In the genomic region with DNA sequence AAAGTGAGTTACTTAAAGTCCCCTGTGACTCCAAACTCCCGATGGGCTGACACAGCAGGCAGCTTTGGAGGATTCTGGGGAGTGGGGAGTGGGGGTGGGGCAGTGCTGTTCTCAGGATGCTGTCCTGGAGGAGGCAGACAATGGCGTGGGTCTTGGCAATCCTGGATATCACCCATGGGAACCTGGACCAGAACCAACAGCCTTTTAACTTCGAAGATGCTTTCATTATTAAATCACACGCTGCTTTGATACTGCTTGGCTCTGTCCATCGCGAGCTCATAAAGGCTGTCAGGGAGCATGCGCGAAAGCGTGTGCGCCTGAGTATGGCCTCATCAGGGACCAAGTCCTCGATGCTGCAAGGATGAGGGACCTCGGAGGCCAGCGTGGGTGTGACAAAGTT, we compare ENCODE assay signal across 14 mouse cellular contexts. TPM values are rescaled to one million over a fixed set of nuclear protein-coding genes. Genes with fewer than 3 reads are reported as not detected.
A peak's percentile ranks its signal among the peaks of the same experiment; 100 is the strongest.
DNase-seq lines count a peak whose midpoint lies in the region; ATAC-seq and TF ChIP-seq lines count a peak whose summit lies in the region.
"Had no signal": no experiment of that assay in that cellular context is flagged by ENCODE, and none has a peak within 500 bp of the region (broad histone marks: within the 10 kb centered on the region; RNA-seq: fewer than 3 reads in every experiment).

No protein-coding gene starts in this region.

- TF ChIP-seq CTCF in liver, postnatal 0 days (IDR thresholded peaks at IDR 0.05; ENCODE audit: low read depth), result no peak

- TF ChIP-seq EP300 in liver, postnatal 0 days (IDR thresholded peaks at IDR 0.05; ENCODE audit: low read depth), result no peak

- 0 out of 2 replicates have a peak overlapping the region, but pooled peaks have one; percentile 7 for H3K27ac ChIP-seq in embryonic facial prominence, embryonic 13.5 days
- H3K27ac ChIP-seq in embryonic facial prominence, embryonic 10.5 days (replicated peaks), result no peak overlapping the region
- no peak overlapping the region for H3K27ac ChIP-seq in hindbrain, embryonic 15.5 days (replicated peaks)
- H3K27ac ChIP-seq in hindbrain, embryonic 11.5 days (ENCODE audit: low read depth, low read length), result no peak overlapping the region
- H3K27ac ChIP-seq in liver, embryonic 11.5 days (ENCODE audit: low read depth, low read length), result no peak overlapping the region
- no peak overlapping the region for H3K27ac ChIP-seq in liver, postnatal 0 days (ENCODE audit: low read depth)
- H3K27ac ChIP-seq: limb, embryonic 12.5 days; lung, embryonic 15.5 days; stomach, embryonic 15.5 days had no signal

- no peak for DNase-seq in embryonic facial prominence, embryonic 10.5 days (ENCODE audit: low spot score)
- DNase-seq in hindbrain, embryonic 11.5 days (ENCODE audit: low spot score), result no peak
- peak; percentile 17 for DNase-seq in liver, embryonic 11.5 days (ENCODE audit: low spot score)
- DNase-seq in liver, postnatal 0 days, result no peak
- peak; percentile 46 to 59 for DNase-seq in cerebellum, postnatal 25 days
- no peak for DNase-seq in thymus, postnatal 36 days
- DNase-seq: embryo, embryonic 11 days; right cerebral cortex, postnatal 4 days had no signal

- no peaks in the 10 kb centered on the region for H3K9me3 ChIP-seq in embryonic facial prominence, embryonic 13.5 days
- no peaks in the 10 kb centered on the region for H3K9me3 ChIP-seq in embryonic facial prominence, embryonic 10.5 days
- no peaks in the 10 kb centered on the region for H3K9me3 ChIP-seq in hindbrain, embryonic 15.5 days
- no peaks in the 10 kb centered on the region for H3K9me3 ChIP-seq in hindbrain, embryonic 11.5 days (ENCODE audit: control insufficient read depth, low read length)
- H3K9me3 ChIP-seq in liver, embryonic 11.5 days (ENCODE audit: control insufficient read depth, low read length), result no peaks in the 10 kb centered on the region
- no peaks in the 10 kb centered on the region for H3K9me3 ChIP-seq in liver, postnatal 0 days (ENCODE audit: low read length)
- H3K9me3 ChIP-seq: limb, embryonic 12.5 days; lung, embryonic 15.5 days; stomach, embryonic 15.5 days had no signal

- H3K4me1 ChIP-seq in embryonic facial prominence, embryonic 13.5 days, result 0 out of 2 replicates have a peak, but pooled peaks cover 11% of the 10 kb centered on the region
- H3K4me1 ChIP-seq in embryonic facial prominence, embryonic 10.5 days, result peaks cover 4% of the 10 kb centered on the region; the same call in 1 of the 2 replicates
- peaks cover 4% of the 10 kb centered on the region; the same call in 1 of the 2 replicates for H3K4me1 ChIP-seq in hindbrain, embryonic 15.5 days (replicated peaks)
- no peaks in the 10 kb centered on the region for H3K4me1 ChIP-seq in hindbrain, embryonic 11.5 days (replicated peaks; ENCODE audit: control insufficient read depth, insufficient read depth, low read length)
- H3K4me1 ChIP-seq in liver, embryonic 11.5 days (replicated peaks; ENCODE audit: control insufficient read depth, insufficient read depth, low read length), result no peaks in the 10 kb centered on the region
- no peaks in the 10 kb centered on the region for H3K4me1 ChIP-seq in liver, postnatal 0 days (ENCODE audit: insufficient read depth)
- H3K4me1 ChIP-seq: stomach, embryonic 15.5 days had no signal

- 71% methylated on average over 13 of the region's 13 CpGs for WGBS in embryonic facial prominence, embryonic 13.5 days
- 78% methylated on average over 13 of the region's 13 CpGs for WGBS in embryonic facial prominence, embryonic 10.5 days
- WGBS in hindbrain, embryonic 15.5 days, result 46% methylated on average over 13 of the region's 13 CpGs
- 79% methylated on average over 13 of the region's 13 CpGs for WGBS in hindbrain, embryonic 11.5 days
- WGBS in liver, embryonic 11.5 days, result 72% methylated on average over 13 of the region's 13 CpGs
- WGBS in liver, postnatal 0 days (ENCODE audit: insufficient replicate concordance), result 72% methylated on average over 13 of the region's 13 CpGs

- H3K27me3 ChIP-seq in embryonic facial prominence, embryonic 13.5 days, result no peaks in the 10 kb centered on the region
- 0 out of 2 replicates have a peak, but pooled peaks cover 4% of the 10 kb centered on the region for H3K27me3 ChIP-seq in embryonic facial prominence, embryonic 10.5 days (replicated peaks; ENCODE audit: low read depth, poor library complexity, severe bottlenecking)
- peaks cover 2% of the 10 kb centered on the region; the same call in 1 of the 2 replicates for H3K27me3 ChIP-seq in hindbrain, embryonic 15.5 days
- no peaks in the 10 kb centered on the region for H3K27me3 ChIP-seq in hindbrain, embryonic 11.5 days (ENCODE audit: control insufficient read depth, insufficient read depth, low read length)
- H3K27me3 ChIP-seq in liver, embryonic 11.5 days (replicated peaks; ENCODE audit: control insufficient read depth, insufficient read depth, low read length), result peaks cover 2% of the 10 kb centered on the region; the same call in 1 of the 2 replicates
- no peaks in the 10 kb centered on the region for H3K27me3 ChIP-seq in liver, postnatal 0 days (ENCODE audit: insufficient read depth, low read length)
- H3K27me3 ChIP-seq: limb, embryonic 12.5 days; lung, embryonic 15.5 days; stomach, embryonic 15.5 days had no signal

- H3K9ac ChIP-seq in embryonic facial prominence, embryonic 13.5 days, result no peak overlapping the region
- H3K9ac ChIP-seq in hindbrain, embryonic 15.5 days, result no peak overlapping the region
- H3K9ac ChIP-seq in hindbrain, embryonic 11.5 days (ENCODE audit: low read depth, low read length), result no peak overlapping the region
- no peak overlapping the region for H3K9ac ChIP-seq in liver, embryonic 11.5 days (ENCODE audit: low read depth, low read length)
- no peak overlapping the region for H3K9ac ChIP-seq in liver, postnatal 0 days (replicated peaks)
- H3K9ac ChIP-seq: limb, embryonic 12.5 days; lung, embryonic 15.5 days; stomach, embryonic 15.5 days had no signal

- H3K4me3 ChIP-seq in embryonic facial prominence, embryonic 13.5 days, result no peak overlapping the region
- H3K4me3 ChIP-seq in embryonic facial prominence, embryonic 10.5 days, result no peak overlapping the region
- no peak overlapping the region for H3K4me3 ChIP-seq in hindbrain, embryonic 15.5 days
- no peak overlapping the region for H3K4me3 ChIP-seq in hindbrain, embryonic 11.5 days (ENCODE audit: low read depth, low read length)
- H3K4me3 ChIP-seq in liver, embryonic 11.5 days (ENCODE audit: low read depth, low read length), result no peak overlapping the region
- H3K4me3 ChIP-seq in liver, postnatal 0 days (ENCODE audit: low read depth, low read length), result no peak overlapping the region
- H3K4me3 ChIP-seq: limb, embryonic 12.5 days; lung, embryonic 15.5 days; stomach, embryonic 15.5 days had no signal

- ATAC-seq in embryonic facial prominence, embryonic 13.5 days (ENCODE audit: insufficient number of reproducible peaks, insufficient read depth, low FRiP score, low TSS enrichment, low read depth), result no peak
- ATAC-seq in hindbrain, embryonic 15.5 days (ENCODE audit: low FRiP score, low read depth), result 0 out of 2 replicates have a peak, but pooled peaks have one; percentile 56
- ATAC-seq in hindbrain, embryonic 11.5 days (ENCODE audit: low FRiP score), result no peak
- no peak for ATAC-seq in liver, embryonic 11.5 days (replicated peaks; ENCODE audit: low FRiP score)
- no peak for ATAC-seq in liver, postnatal 0 days
- ATAC-seq: activated CD4-positive, CD25-positive, alpha-beta regulatory T cell, adult 4 months had no signal

- no peaks in the 10 kb centered on the region for H3K36me3 ChIP-seq in embryonic facial prominence, embryonic 13.5 days
- H3K36me3 ChIP-seq in embryonic facial prominence, embryonic 10.5 days (replicated peaks), result no peaks in the 10 kb centered on the region
- no peaks in the 10 kb centered on the region for H3K36me3 ChIP-seq in hindbrain, embryonic 15.5 days
- H3K36me3 ChIP-seq in hindbrain, embryonic 11.5 days (ENCODE audit: control insufficient read depth, insufficient read depth, low read length), result no peaks in the 10 kb centered on the region
- no peaks in the 10 kb centered on the region for H3K36me3 ChIP-seq in liver, embryonic 11.5 days (ENCODE audit: control insufficient read depth, insufficient read depth, low read length)
- H3K36me3 ChIP-seq in liver, postnatal 0 days (replicated peaks; ENCODE audit: insufficient read depth, low read length), result no peaks in the 10 kb centered on the region
- H3K36me3 ChIP-seq: limb, embryonic 12.5 days; lung, embryonic 15.5 days; stomach, embryonic 15.5 days had no signal

- H3K4me2 ChIP-seq in embryonic facial prominence, embryonic 13.5 days, result no peak overlapping the region
- H3K4me2 ChIP-seq in hindbrain, embryonic 15.5 days, result peak overlapping the region; percentile 6
- H3K4me2 ChIP-seq in hindbrain, embryonic 11.5 days (replicated peaks; ENCODE audit: low read depth, low read length), result no peak overlapping the region
- H3K4me2 ChIP-seq in liver, embryonic 11.5 days, result no peak overlapping the region
- H3K4me2 ChIP-seq in liver, postnatal 0 days (ENCODE audit: low read depth, low read length), result no peak overlapping the region
- H3K4me2 ChIP-seq: limb, embryonic 12.5 days; lung, embryonic 15.5 days; stomach, embryonic 15.5 days had no signal

RNA-seq across cellular contexts. Expression of a gene that starts 12.5 kb away (rescaled TPM):
- 10.7 and 13.4 TPM in 2 replicates for polyA plus RNA-seq in embryonic facial prominence, embryonic 13.5 days (2015; fragmentation: Nextera tagmentation; extraction: Ambion mirVana)
- 5.3 and 7.1 TPM in 2 replicates for polyA plus RNA-seq in embryonic facial prominence, embryonic 10.5 days (2016; fragmentation: Nextera tagmentation; extraction: Ambion mirVana)
- polyA plus RNA-seq in hindbrain, embryonic 15.5 days (2015; fragmentation: Nextera tagmentation; extraction: Ambion mirVana), result 30.4 and 37.3 TPM in 2 replicates
- polyA plus RNA-seq in hindbrain, embryonic 11.5 days (2014; fragmentation: Nextera tagmentation; extraction: Ambion mirVana), result 9.9 and 10.4 TPM in 2 replicates
- polyA plus RNA-seq in liver, embryonic 11.5 days (2014; fragmentation: Nextera tagmentation; extraction: Ambion mirVana), result 0.45 and 1.3 TPM in 2 replicates
- polyA plus RNA-seq in liver, postnatal 0 days (2015; fragmentation: Nextera tagmentation; extraction: Ambion mirVana), result not detected in 2 replicates

RNA-seq across cellular contexts. Expression of a gene that starts 43.1 kb away (rescaled TPM):
- polyA plus RNA-seq in embryonic facial prominence, embryonic 13.5 days (2015; fragmentation: Nextera tagmentation; extraction: Ambion mirVana), result 13.8 and 16.0 TPM in 2 replicates
- polyA plus RNA-seq in embryonic facial prominence, embryonic 10.5 days (2016; fragmentation: Nextera tagmentation; extraction: Ambion mirVana), result 9.5 and 10.1 TPM in 2 replicates
- polyA plus RNA-seq in hindbrain, embryonic 15.5 days (2015; fragmentation: Nextera tagmentation; extraction: Ambion mirVana), result 8.1 and 8.2 TPM in 2 replicates
- polyA plus RNA-seq in hindbrain, embryonic 11.5 days (2014; fragmentation: Nextera tagmentation; extraction: Ambion mirVana), result 9.8 and 10.8 TPM in 2 replicates
- polyA plus RNA-seq in liver, embryonic 11.5 days (2014; fragmentation: Nextera tagmentation; extraction: Ambion mirVana), result 12.0 and 12.7 TPM in 2 replicates
- 8.8 and 8.9 TPM in 2 replicates for polyA plus RNA-seq in liver, postnatal 0 days (2015; fragmentation: Nextera tagmentation; extraction: Ambion mirVana)

Comparison
In these comparisons a context has a peak if more than half of its experiments do, and no peak if none do; other contexts are left out.
1. DNase-seq: peak in liver, embryonic 11.5 days (single experiment) and cerebellum, postnatal 25 days (2 of 2); none in embryonic facial prominence, embryonic 10.5 days (single experiment), hindbrain, embryonic 11.5 days (single experiment), liver, postnatal 0 days (single experiment) and thymus, postnatal 36 days (0 of 2).